Mouse (Mus musculus) mature B cell (primary cell): Measurements from ENCODE around the gene Rpp30.

Experiments
- in situ Hi-C: fragments of 300-500 bp; cut with MboI; formaldehyde crosslinking; loops from 2 replicates; pipeline ENCODE4 v1.14.3; 2019

Gene Rpp30

DNA sequence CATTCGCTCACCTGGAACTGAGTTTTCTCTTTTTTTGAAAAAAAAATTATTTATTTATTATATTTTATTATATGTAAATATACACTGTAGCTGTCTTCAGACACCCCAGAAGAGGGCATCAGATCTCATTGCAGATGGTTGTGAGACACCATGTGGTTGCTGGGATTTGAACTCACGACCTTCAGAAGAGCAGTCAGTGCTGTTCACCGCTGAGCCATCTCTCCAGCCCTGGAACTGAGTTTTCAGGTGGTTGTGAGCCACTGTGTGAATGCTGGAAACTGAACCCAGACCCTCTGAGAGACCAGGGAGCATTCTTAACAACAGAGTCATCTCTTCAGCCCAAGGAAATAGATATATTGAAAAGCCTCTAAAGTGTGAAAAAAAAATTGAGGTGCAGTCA is 44.9 kb downstream of the Rpp30 start:
- in situ Hi-C loops: no loop called here

DNA sequence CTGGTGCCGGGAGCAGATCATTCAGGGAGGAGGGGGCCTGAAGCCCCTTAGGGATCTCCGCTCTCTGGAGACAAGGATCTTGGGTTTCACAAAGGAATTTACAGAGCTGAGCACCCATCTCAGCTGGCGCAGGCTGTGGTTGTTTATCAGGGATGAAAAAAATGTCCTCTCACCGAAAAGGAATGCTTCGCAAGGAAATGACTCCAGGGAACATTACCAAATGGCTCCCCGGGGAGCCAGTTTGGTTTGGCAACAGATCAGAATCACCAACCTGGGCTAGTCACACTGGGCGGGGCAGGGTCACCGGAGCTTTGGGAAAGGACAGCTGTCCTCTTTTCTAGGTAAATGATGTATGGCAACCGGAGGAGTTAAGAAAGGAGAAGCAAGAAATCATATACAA is 45.7 kb downstream of the Rpp30 start:
- in situ Hi-C loops: no loop called here

- in situ Hi-C loops: no loop called here
These were observed 46.1 kb downstream of the Rpp30 start for GRCm38 (mm10) chr19:36129643-36130042.

DNA sequence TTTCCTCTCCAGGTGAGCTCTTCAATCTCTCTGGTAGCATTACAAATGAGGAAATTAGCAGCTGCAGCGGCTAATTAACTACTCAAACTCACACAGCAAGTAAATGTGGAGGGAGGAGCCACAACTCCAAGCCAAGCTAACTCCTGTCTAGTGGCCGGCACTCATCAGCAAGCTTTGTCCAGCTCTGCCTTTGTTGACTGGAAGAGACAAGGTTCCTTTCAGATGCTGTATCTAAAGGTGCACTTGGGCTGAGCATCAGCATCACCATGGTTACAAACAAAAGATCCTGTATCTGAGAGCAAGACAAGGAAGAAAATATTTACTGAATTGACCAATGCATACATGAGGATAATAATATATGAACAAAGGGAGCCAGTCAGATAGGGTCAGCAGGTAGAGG is 46.7 kb downstream of the Rpp30 start:
- in situ Hi-C loops: no loop called here

- in situ Hi-C loops: no loop called here
These were observed 48.5 kb downstream of the Rpp30 start for GRCm38 (mm10) chr19:36131990-36132389.

GRCm38 (mm10) chr19:36133064-36133463 is 49.5 kb downstream of the Rpp30 start:
- in situ Hi-C loops: no loop called here

DNA sequence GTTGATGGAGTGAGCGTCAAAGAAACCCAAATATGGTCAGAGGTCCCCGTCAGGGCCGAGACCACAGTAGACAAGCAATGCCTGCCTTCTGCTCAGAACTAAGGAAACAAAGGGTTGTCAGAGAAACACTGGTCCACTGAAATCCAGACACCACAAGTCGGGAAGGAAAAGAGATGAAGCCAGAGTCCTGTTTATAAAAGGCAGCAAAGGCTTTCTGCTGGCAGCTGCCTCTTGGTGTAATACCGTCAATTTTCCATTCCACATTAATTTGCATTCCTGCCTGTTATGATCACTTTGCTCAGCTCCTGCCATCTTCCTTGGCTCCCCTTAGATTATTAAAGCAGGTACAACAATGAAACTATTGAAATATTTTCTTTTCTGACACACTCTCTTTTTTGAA is 50.2 kb downstream of the Rpp30 start:
- in situ Hi-C loops: no loop called here

- in situ Hi-C loops: no loop called here
These were observed 60.1 kb downstream of the Rpp30 start for GRCm38 (mm10) chr19:36143571-36143970.

- in situ Hi-C loops: no loop called here
These were observed 65.1 kb downstream of the Rpp30 start for GRCm38 (mm10) chr19:36148578-36148977.

DNA sequence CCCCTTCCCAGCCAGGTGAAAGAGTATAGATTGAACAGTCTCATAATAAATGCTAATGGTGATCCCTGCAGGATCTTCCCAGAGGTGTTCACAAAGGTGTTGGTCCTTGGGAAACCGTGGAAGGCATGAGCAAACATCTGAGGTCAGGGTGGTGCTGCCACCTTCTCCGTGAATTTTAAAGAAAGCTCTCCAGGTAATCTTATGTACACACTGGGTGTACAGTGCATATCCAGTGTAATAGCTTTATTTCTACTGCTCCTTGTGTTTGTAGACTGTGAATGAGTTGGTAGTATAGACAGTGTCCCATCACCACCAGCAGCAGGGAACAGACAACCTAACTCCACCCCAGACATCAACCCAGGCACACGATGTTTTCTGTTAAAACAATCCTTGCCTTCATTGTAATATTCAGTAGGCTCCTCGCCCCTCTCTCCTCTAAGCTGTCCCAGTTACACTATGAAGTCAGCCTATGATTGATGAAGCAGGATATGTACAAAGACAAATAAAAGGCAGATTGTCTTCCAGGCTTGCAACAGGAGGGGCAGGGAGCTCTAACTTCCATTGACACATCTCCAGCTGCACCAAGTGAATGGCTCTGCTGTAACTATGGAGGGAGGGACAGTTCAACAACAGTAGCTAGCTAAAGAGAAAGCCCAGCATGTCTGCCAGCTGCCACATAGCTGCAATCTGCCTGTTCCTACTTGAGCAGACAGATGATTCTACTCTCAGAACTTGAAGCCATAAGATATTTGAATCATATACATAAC is 66.9 kb downstream of the Rpp30 start:
- in situ Hi-C loops: no loop called here
